Mouse (Mus musculus) midbrain, embryonic 14.5 days (tissue): Measurements from ENCODE around the gene Tiam1. TPM values are rescaled to one million over a fixed set of nuclear protein-coding genes. Genes with fewer than 3 reads are reported as not detected.

Source experiments
- ATAC-seq: fragments of 200-750 bp; cut with Nextera tagmentation; 2 replicates; pipeline ENCODE4 v1.8.0; 2017; ENCODE audit warnings: moderate number of reproducible peaks, moderate library complexity; ENCODE audit not compliant: low FRiP score, low TSS enrichment
- DNase-seq: peaks from one replicate; pipeline ENCODE4 v3.0.0-alpha.2; 2015
- H3K27ac ChIP-seq: fragments of 300-500 bp; sonication (generic); replicated peaks from 2 replicates; pipeline ENCODE4 v1.5.1; 2014; ENCODE audit warnings: mild to moderate bottlenecking, low read depth, low read length, moderate library complexity
- H3K27me3 ChIP-seq: fragments of 300-500 bp; sonication (generic); 2 replicates; pipeline ENCODE4 v1.6.1; 2014; ENCODE audit warnings: low read length, control low read depth, mixed read lengths; ENCODE audit not compliant: control insufficient read depth, insufficient read depth
- H3K36me3 ChIP-seq: fragments of 300-500 bp; sonication (generic); 2 replicates; pipeline ENCODE4 v1.6.1; 2014; ENCODE audit warnings: low read length, control low read depth; ENCODE audit not compliant: control insufficient read depth, insufficient read depth
- H3K4me1 ChIP-seq: fragments of 300-500 bp; sonication (generic); 2 replicates; pipeline ENCODE4 v1.6.1; 2014; ENCODE audit warnings: mild to moderate bottlenecking, antibody characterized with exemption, low read length, control low read depth; ENCODE audit not compliant: control insufficient read depth, insufficient read depth
- H3K4me2 ChIP-seq: fragments of 300-500 bp; sonication (generic); 2 replicates; pipeline ENCODE4 v1.6.1; 2014; ENCODE audit warnings: mild to moderate bottlenecking, low read length, moderate library complexity
- H3K4me3 ChIP-seq: fragments of 300-500 bp; sonication (generic); replicated peaks from 2 replicates; pipeline ENCODE4 v1.5.1; 2014; ENCODE audit warnings: low read depth, low read length
- H3K9ac ChIP-seq: fragments of 300-500 bp; sonication (generic); replicated peaks from 2 replicates; pipeline ENCODE4 v1.6.1; 2014; ENCODE audit warnings: mild to moderate bottlenecking, low read length, moderate library complexity
- H3K9me3 ChIP-seq: fragments of 300-500 bp; sonication (generic); 2 replicates; pipeline ENCODE4 v1.6.1; 2016; ENCODE audit warnings: low read length, control low read depth, mixed read lengths; ENCODE audit not compliant: control insufficient read depth
- WGBS: fragments of 180-500 bp; shearing (Covaris S2); extraction: QIAGEN DNeasy Blood & Tissue Kit; methylation state at CpG from one replicate; pipeline ENCODE4 v1.1.7; 2014; 5-methylcytosine and 5-hydroxymethylcytosine counted together
- polyA plus RNA-seq: library from polyadenylated mRNA; unstranded; fragments of >200 nt; fragmentation: Nextera tagmentation; extraction: Ambion mirVana; gene quantifications from 2 replicates; pipeline ENCODE4 v1.2.1, GENCODE M21; 2014

Tiam1 gene
- polyA plus RNA-seq, 1 experiment from 2014 or later, result 34.6 TPM

GRCm38 (mm10) chr16:90003556-90003955 is 140.0 kb downstream of the Tiam1 start:
- H3K36me3 ChIP-seq, result no peaks in the 10 kb centered on the region
- no peaks in the 10 kb centered on the region for H3K4me1 ChIP-seq
- no peaks in the 10 kb centered on the region for H3K27me3 ChIP-seq
- H3K27ac ChIP-seq, result no peak overlapping the region
- DNase-seq (no peak), ATAC-seq (no peak)
- 97% methylated on average over 14 of the region's 14 CpGs for WGBS
- H3K9ac ChIP-seq, result no peak overlapping the region
- no peaks in the 10 kb centered on the region for H3K9me3 ChIP-seq
- H3K4me2 ChIP-seq, result no peak overlapping the region
- H3K4me3 ChIP-seq, result no peak overlapping the region

- no peaks in the 10 kb centered on the region for H3K27me3 ChIP-seq
- H3K4me1 ChIP-seq, result no peaks in the 10 kb centered on the region
- no peak overlapping the region for H3K9ac ChIP-seq
- no peak overlapping the region for H3K4me2 ChIP-seq
- DNase-seq, result no peak
- H3K9me3 ChIP-seq, result no peaks in the 10 kb centered on the region
- no peak for ATAC-seq
- WGBS, result 75% methylated on average over 7 of the region's 7 CpGs
- no peak overlapping the region for H3K27ac ChIP-seq
- no peak overlapping the region for H3K4me3 ChIP-seq
- 0 out of 2 replicates have a peak, but pooled peaks cover 4% of the 10 kb centered on the region for H3K36me3 ChIP-seq
Observed at GRCm38 (mm10) chr16:89995155-89995554, 148.4 kb downstream of the Tiam1 start.

GRCm38 (mm10) chr16:89993991-89994825 is 149.4 kb downstream of the Tiam1 start:
- Histone ChIP-seq H3K36me3 (0 out of 2 replicates have a peak, but pooled peaks cover 4% of the 10 kb centered on the region), H3K4me2 (no peak overlapping the region), H3K4me3 (no peak overlapping the region), H3K4me1 (no peaks in the 10 kb centered on the region), H3K27ac (no peak overlapping the region), H3K9ac (no peak overlapping the region), H3K9me3 (no peaks in the 10 kb centered on the region), H3K27me3 (no peaks in the 10 kb centered on the region)
- ATAC-seq, result no peak
- no peak for DNase-seq
- 89% methylated on average over 17 of the region's 17 CpGs for WGBS

GRCm38 (mm10) chr16:89993506-89993905 is 150.1 kb downstream of the Tiam1 start:
- no peak for ATAC-seq
- Histone ChIP-seq H3K4me1 (no peaks in the 10 kb centered on the region), H3K27me3 (no peaks in the 10 kb centered on the region), H3K4me2 (no peak overlapping the region), H3K4me3 (no peak overlapping the region), H3K27ac (no peak overlapping the region), H3K36me3 (0 out of 2 replicates have a peak, but pooled peaks cover 4% of the 10 kb centered on the region), H3K9ac (no peak overlapping the region), H3K9me3 (no peaks in the 10 kb centered on the region)
- DNase-seq, result no peak
- WGBS, result 99% methylated on average over 4 of the region's 4 CpGs

GRCm38 (mm10) chr16:89991701-89992152 is 151.8 kb downstream of the Tiam1 start:
- WGBS, result 82% methylated on average over 12 of the region's 12 CpGs
- H3K27me3 ChIP-seq, result no peaks in the 10 kb centered on the region
- H3K27ac ChIP-seq, result no peak overlapping the region
- no peak overlapping the region for H3K9ac ChIP-seq
- ATAC-seq (no peak), DNase-seq (no peak)
- H3K4me3 ChIP-seq, result no peak overlapping the region
- H3K9me3 ChIP-seq, result no peaks in the 10 kb centered on the region
- H3K36me3 ChIP-seq, result 0 out of 2 replicates have a peak, but pooled peaks cover 4% of the 10 kb centered on the region
- no peaks in the 10 kb centered on the region for H3K4me1 ChIP-seq
- no peak overlapping the region for H3K4me2 ChIP-seq

- Histone ChIP-seq H3K27ac (no peak overlapping the region), H3K36me3 (no peaks in the 10 kb centered on the region), H3K4me1 (0 out of 2 replicates have a peak, but pooled peaks cover 4% of the 10 kb centered on the region), H3K27me3 (no peaks in the 10 kb centered on the region), H3K9me3 (no peaks in the 10 kb centered on the region), H3K4me2 (no peak overlapping the region), H3K4me3 (no peak overlapping the region), H3K9ac (no peak overlapping the region)
- ATAC-seq, result no peak
- DNase-seq, result no peak
- 85% methylated on average over 5 of the region's 5 CpGs for WGBS
Observed at GRCm38 (mm10) chr16:89990288-89990955, 153.1 kb downstream of the Tiam1 start.

- 90% methylated on average over 10 of the region's 10 CpGs for WGBS
- DNase-seq, result no peak
- ATAC-seq, result no peak
Observed at GRCm38 (mm10) chr16:89989816-89990215, 153.8 kb downstream of the Tiam1 start.

GRCm38 (mm10) chr16:89986672-89987362 is 156.8 kb downstream of the Tiam1 start:
- Histone ChIP-seq H3K27me3 (no peaks in the 10 kb centered on the region), H3K4me1 (0 out of 2 replicates have a peak, but pooled peaks cover 4% of the 10 kb centered on the region), H3K4me3 (no peak overlapping the region), H3K27ac (0 out of 2 replicates have a peak overlapping the region, but pooled peaks have one; percentile 20), H3K9ac (no peak overlapping the region), H3K4me2 (no peak overlapping the region), H3K36me3 (no peaks in the 10 kb centered on the region), H3K9me3 (no peaks in the 10 kb centered on the region)
- 64% methylated on average over 18 of the region's 18 CpGs for WGBS
- ATAC-seq, result no peak; the same call in 1 of the 2 replicates
- no peak for DNase-seq

More at GRCm38 (mm10) chr16:89989816-89990215, 153.8 kb downstream of the Tiam1 start:
- Histone ChIP-seq H3K9ac (no peak overlapping the region), H3K4me2 (no peak overlapping the region), H3K4me3 (no peak overlapping the region), H3K9me3 (no peaks in the 10 kb centered on the region), H3K27ac (no peak overlapping the region), H3K27me3 (no peaks in the 10 kb centered on the region), H3K4me1 (0 out of 2 replicates have a peak, but pooled peaks cover 4% of the 10 kb centered on the region), H3K36me3 (no peaks in the 10 kb centered on the region)
